Mouse (Mus musculus) kidney, postnatal 0 days (tissue): ENCODE measurements around the gene Rab40c. TPM values are rescaled to one million over a fixed set of nuclear protein-coding genes. Genes with fewer than 3 reads are reported as not detected.

Experiments
- ATAC-seq: fragments of 200-750 bp; cut with Nextera tagmentation; replicated peaks from 2 replicates; pipeline ENCODE4 v1.8.0; 2017; ENCODE audit warnings: low read depth, moderate number of reproducible peaks, moderate TSS enrichment, moderate library complexity; ENCODE audit not compliant: low FRiP score
- DNase-seq: peaks from one replicate; pipeline ENCODE4 v3.0.0-alpha.2; 2016; ENCODE audit warnings: low spot score
- H3K27ac ChIP-seq: fragments of 300-500 bp; sonication (generic); 2 replicates; pipeline ENCODE4 v1.5.1; 2014; ENCODE audit warnings: mild to moderate bottlenecking
- H3K27me3 ChIP-seq: fragments of 300-500 bp; sonication (generic); 2 replicates; pipeline ENCODE4 v1.6.1; 2014; ENCODE audit warnings: low read length, mixed read lengths; ENCODE audit not compliant: insufficient read depth
- H3K36me3 ChIP-seq: fragments of 300-500 bp; sonication (generic); 2 replicates; pipeline ENCODE4 v1.6.1; 2014; ENCODE audit warnings: low read length, mixed read lengths; ENCODE audit not compliant: insufficient read depth
- H3K4me1 ChIP-seq: fragments of 300-500 bp; sonication (generic); replicated peaks from 2 replicates; pipeline ENCODE4 v1.6.1; 2014; ENCODE audit warnings: antibody characterized with exemption, low read length, mixed read lengths; ENCODE audit not compliant: insufficient read depth
- H3K4me2 ChIP-seq: fragments of 300-500 bp; sonication (generic); 2 replicates; pipeline ENCODE4 v1.6.1; 2014; ENCODE audit warnings: mild to moderate bottlenecking, low read length, moderate library complexity, mixed read lengths
- H3K4me3 ChIP-seq: fragments of 300-500 bp; sonication (generic); replicated peaks from 2 replicates; pipeline ENCODE4 v1.5.1; 2014; ENCODE audit warnings: low read depth, low read length
- H3K9ac ChIP-seq: fragments of 300-500 bp; sonication (generic); 2 replicates; pipeline ENCODE4 v1.6.1; 2014; ENCODE audit warnings: low read depth, low read length
- H3K9me3 ChIP-seq: fragments of 300-500 bp; sonication (generic); replicated peaks from 2 replicates; pipeline ENCODE4 v1.6.1; 2016; ENCODE audit warnings: low read length, inconsistent platforms, mixed read lengths
- CTCF ChIP-seq: IDR thresholded peaks from 2 replicates; pipeline ENCODE4 v1.5.1; 2016; ENCODE audit warnings: antibody characterized with exemption, low read depth, mild to moderate bottlenecking, moderate library complexity
- WGBS: fragments of 180-500 bp; shearing (Covaris S2); extraction: QIAGEN DNeasy Blood & Tissue Kit; methylation state at CpG from one replicate; pipeline ENCODE4 v1.1.7; 2014; 5-methylcytosine and 5-hydroxymethylcytosine counted together
- polyA plus RNA-seq: library from polyadenylated mRNA; unstranded; fragments of >200 nt; fragmentation: Nextera tagmentation; extraction: Ambion mirVana; gene quantifications from 2 replicates; pipeline ENCODE4 v1.2.1, GENCODE M21; 2015

Gene Rab40c
- polyA plus RNA-seq, 1 experiment from 2014 or later: 20.4 TPM

- DNase-seq (no peak), ATAC-seq (no peak)
- peaks cover 7% of the 10 kb centered on the region for H3K4me1 ChIP-seq
- H3K9ac ChIP-seq: no peak overlapping the region
- no peak overlapping the region for H3K27ac ChIP-seq
- TF ChIP-seq CTCF: no peak
- no peak overlapping the region for H3K4me2 ChIP-seq
- H3K27me3 ChIP-seq: no peaks in the 10 kb centered on the region
- H3K4me3 ChIP-seq: no peak overlapping the region
- no peaks in the 10 kb centered on the region for H3K36me3 ChIP-seq
- no peaks in the 10 kb centered on the region for H3K9me3 ChIP-seq
- 72% methylated on average over 9 of the region's 9 CpGs for whole genome bisulfite sequencing
These were observed 24.2 kb upstream of the Rab40c start for GRCm38 (mm10) chr17:25943769-25944168.

GRCm38 (mm10) chr17:25943221-25943620, 23.7 kb upstream of the Rab40c start:
- Histone ChIP-seq H3K4me3 (no peak overlapping the region), H3K9me3 (no peaks in the 10 kb centered on the region), H3K9ac (no peak overlapping the region), H3K4me2 (no peak overlapping the region), H3K4me1 (peaks cover 7% of the 10 kb centered on the region), H3K36me3 (no peaks in the 10 kb centered on the region), H3K27ac (no peak overlapping the region), H3K27me3 (no peaks in the 10 kb centered on the region)
- WGBS: 76% methylated on average over 3 of the region's 3 CpGs
- TF ChIP-seq CTCF: no peak
- ATAC-seq: no peak
- DNase-seq: no peak

GRCm38 (mm10) chr17:25942597-25943151, 23.1 kb upstream of the Rab40c start:
- Histone ChIP-seq H3K27ac (no peak overlapping the region), H3K4me2 (no peak overlapping the region), H3K9ac (no peak overlapping the region), H3K4me1 (peaks cover 7% of the 10 kb centered on the region), H3K27me3 (no peaks in the 10 kb centered on the region), H3K36me3 (no peaks in the 10 kb centered on the region), H3K4me3 (no peak overlapping the region), H3K9me3 (no peaks in the 10 kb centered on the region)
- WGBS: 88% methylated on average over 2 of the region's 2 CpGs
- DNase-seq (no peak), ATAC-seq (no peak)
- no peak for TF ChIP-seq CTCF

- TF ChIP-seq CTCF: no peak
- 2% methylated on average over 53 of the region's 54 CpGs for WGBS
These were observed 22.1 kb upstream of the Rab40c start for GRCm38 (mm10) chr17:25941511-25942241.

GRCm38 (mm10) chr17:25934526-25934925, 15.0 kb upstream of the Rab40c start:
- Histone ChIP-seq H3K27ac (no peak overlapping the region), H3K4me3 (no peak overlapping the region), H3K36me3 (peaks cover 63% of the 10 kb centered on the region), H3K9me3 (no peaks in the 10 kb centered on the region), H3K9ac (no peak overlapping the region), H3K4me2 (no peak overlapping the region), H3K27me3 (no peaks in the 10 kb centered on the region), H3K4me1 (no peaks in the 10 kb centered on the region)
- no peak for ATAC-seq
- no peak for TF ChIP-seq CTCF
- WGBS: 88% methylated on average over 1 of the region's 1 CpGs
- no peak for DNase-seq

More at GRCm38 (mm10) chr17:25941511-25942241, 22.1 kb upstream of the Rab40c start:
- Histone ChIP-seq H3K4me3 (peak overlapping the region; percentile 91), H3K9ac (peak overlapping the region; percentile 98), H3K27me3 (no peaks in the 10 kb centered on the region), H3K9me3 (no peaks in the 10 kb centered on the region), H3K27ac (peak overlapping the region; percentile 96), H3K4me2 (peak overlapping the region; percentile 77), H3K4me1 (peaks cover 7% of the 10 kb centered on the region), H3K36me3 (peaks cover 9% of the 10 kb centered on the region; the same call in 1 of the 2 replicates)
- ATAC-seq (peak; percentile 64), DNase-seq (peak; percentile 79)

- DNase-seq (no peak), ATAC-seq (no peak)
- no peaks in the 10 kb centered on the region for H3K27me3 ChIP-seq
- H3K4me3 ChIP-seq: no peak overlapping the region
- no peaks in the 10 kb centered on the region for H3K4me1 ChIP-seq
- WGBS: 77% methylated on average over 2 of the region's 2 CpGs
- H3K36me3 ChIP-seq: peaks cover 37% of the 10 kb centered on the region
- H3K9ac ChIP-seq: no peak overlapping the region
- TF ChIP-seq CTCF: no peak
- H3K9me3 ChIP-seq: no peaks in the 10 kb centered on the region
- H3K4me2 ChIP-seq: no peak overlapping the region
- no peak overlapping the region for H3K27ac ChIP-seq
These were observed 5.8 kb upstream of the Rab40c start for GRCm38 (mm10) chr17:25925348-25925747.
